Mouse (Mus musculus) monocyte, adult 5-6 weeks (primary cell): ENCODE measurements around the gene Tmem132a. TPM values are rescaled to one million over a fixed set of nuclear protein-coding genes. Genes with fewer than 3 reads are reported as not detected.
A peak's percentile ranks its signal among the peaks of the same experiment; 100 is the strongest.

Source experiments
- ATAC-seq: fragments of 153-309, 156-312 bp; replicated peaks from 2 replicates; pipeline ENCODE4 v1.8.0; 2017; ENCODE audit warnings: mild to moderate bottlenecking; ENCODE audit not compliant: low TSS enrichment, insufficient number of reproducible peaks, severe bottlenecking, poor library complexity, low FRiP score
- total RNA-seq: library from RNA; stranded (forward); fragments of 200-1000, 200-491, 200-594 nt; gene quantifications from 3 replicates; pipeline ENCODE4 v1.2.3, GENCODE M21; 2017

Gene Tmem132a
- 0.58 TPM in 1 of 3 replicates, not detected in the others for total RNA-seq

GRCm38 (mm10) chr19:10869886-10870527, at the start of gene Tmem132a:
TSS of gene Tmem132a (minus strand) at chr19:10869940.
- ATAC-seq, result no peak

GRCm38 (mm10) chr19:10918321-10918991, 48.7 kb upstream of the Tmem132a start:
- no peak for ATAC-seq

GRCm38 (mm10) chr19:10916506-10916905, 46.8 kb upstream of the Tmem132a start:
- ATAC-seq, result no peak

GRCm38 (mm10) chr19:10914870-10915269, 45.1 kb upstream of the Tmem132a start:
- no peak for ATAC-seq

DNA sequence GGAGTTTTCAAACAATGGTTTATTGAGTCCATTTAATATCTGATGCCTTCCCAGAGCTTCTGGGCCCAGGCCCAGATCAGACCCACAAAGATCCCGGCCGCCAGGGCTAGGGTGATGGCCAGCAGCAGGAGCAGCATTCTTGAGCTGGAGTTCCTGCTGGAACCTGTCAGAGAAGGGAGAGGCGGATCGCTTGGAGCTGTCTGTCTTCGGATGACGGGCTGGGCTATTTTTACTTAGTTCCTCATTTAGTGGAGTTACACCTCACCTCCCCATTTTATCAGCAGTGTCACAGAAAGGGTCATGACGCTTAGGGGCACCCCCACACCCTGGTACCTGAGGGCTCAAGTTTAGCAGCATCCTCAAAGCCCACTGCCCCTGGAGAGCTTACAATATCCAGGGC, 44.6 kb upstream of the Tmem132a start:
- ATAC-seq, result peak; percentile 74

- ATAC-seq, result no peak
Observed at GRCm38 (mm10) chr19:10909087-10909721, 39.5 kb upstream of the Tmem132a start.

DNA sequence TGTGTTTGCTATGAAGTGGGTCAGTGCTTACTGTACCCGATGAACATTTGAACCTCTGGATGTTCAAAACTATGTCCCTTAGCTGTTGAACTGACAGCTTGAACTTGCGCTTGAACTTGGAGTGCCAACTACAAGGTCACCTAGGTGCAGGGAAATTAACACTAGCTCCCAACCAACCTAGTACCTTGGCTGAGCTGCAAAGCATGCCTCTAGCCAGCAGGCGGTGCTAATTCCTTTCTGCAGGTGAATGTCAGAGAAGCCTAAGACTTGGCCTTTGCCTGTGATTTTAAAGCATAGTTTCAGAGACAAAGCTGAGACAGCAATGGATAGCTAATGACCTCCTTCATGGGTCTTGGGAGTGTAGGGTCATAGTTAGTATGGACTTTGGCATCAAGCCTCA, 38.2 kb upstream of the Tmem132a start:
- ATAC-seq, result peak; percentile 34; the same call in 1 of the 2 replicates

DNA sequence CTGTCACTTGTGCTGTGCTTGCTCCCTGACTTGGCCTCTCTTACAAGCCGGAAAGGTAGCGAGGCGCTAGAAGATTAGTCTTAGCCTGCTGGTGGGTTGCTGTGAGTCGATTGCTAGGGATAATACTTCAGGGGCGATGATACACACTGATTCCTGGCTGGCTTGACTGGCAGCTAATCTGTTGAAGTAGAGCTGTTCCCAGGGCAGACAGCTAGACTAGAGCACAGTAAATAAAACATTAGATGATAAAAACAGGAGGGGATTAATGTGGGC, 35.9 kb upstream of the Tmem132a start:
- ATAC-seq, result no peak

DNA sequence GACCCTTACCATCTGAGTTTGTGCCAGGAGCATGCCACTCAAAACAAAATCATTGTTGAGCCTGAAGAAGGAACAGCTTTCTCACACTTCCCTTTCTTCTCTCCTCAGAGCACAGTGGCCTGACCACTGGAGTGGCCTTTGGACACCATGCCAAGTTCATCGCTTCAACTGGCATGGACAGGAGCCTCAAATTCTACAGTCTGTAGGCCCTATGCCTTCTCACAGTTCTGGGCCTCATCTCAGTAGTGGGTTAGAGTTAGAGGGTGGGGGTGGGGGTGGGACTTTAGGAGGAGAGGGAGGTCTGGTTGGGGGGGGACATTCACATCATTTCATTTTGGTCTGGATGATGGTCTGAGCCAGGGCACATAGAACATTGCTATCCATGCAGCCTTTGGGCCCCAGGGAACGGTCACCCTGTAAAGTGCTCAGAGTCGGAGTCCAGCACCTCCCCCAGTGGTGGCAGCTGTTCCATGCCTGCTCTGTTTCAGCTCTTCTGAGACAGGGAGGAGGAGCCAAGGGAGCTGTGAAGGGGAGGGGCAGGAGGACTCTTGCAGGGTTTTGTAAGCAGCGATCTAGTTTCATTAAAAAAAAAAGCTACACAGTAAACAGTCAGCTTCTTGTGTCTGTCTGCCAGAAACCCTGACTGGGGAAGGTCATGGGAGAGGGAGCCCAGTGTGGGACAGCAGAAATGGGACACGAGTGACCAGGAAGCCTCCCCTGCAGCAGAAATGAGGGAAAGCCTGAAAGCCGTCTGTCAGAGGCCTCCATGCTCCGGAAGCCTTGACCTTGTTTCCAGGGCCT, 35.4 kb upstream of the Tmem132a start:
- no peak for ATAC-seq

DNA sequence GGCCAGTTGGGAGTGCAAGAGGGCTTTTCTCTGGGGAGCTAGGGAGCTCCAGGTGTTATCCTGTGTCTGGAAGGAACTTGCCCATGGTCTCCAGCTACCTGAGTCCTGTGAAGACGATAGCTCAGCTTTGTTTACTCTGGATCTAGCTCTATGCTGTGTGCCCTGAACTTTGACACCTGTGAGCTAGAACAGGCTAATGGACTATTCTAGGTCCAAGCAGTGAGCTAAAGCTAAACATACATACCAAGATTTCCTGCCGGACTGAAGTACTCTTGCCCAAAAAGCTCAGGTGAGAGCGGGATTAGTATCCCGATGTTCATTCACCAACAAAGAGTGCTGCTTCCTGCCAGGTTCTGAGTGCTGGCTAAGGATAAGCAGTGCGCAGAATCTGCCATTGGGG, 34.8 kb upstream of the Tmem132a start:
- no peak for ATAC-seq

DNA sequence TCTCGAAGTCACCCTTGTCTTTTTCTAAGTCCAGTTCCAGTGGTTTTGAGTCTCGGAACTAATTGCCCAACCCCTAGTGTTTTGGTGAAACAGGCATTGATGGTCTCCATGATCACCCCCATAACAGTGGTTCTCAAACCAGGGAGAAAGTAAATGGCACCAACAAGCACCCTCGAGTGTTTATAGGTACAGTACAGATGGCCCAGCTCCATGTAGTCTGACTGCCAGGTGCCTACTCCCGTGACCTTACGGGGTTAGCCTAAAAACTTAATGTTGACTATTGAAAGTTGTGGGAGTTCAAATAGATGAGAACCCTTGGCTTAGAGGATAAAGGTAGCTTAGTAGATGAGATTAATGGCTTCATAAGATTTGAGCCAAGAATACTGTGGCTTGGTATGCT, 31.3 kb upstream of the Tmem132a start:
- no peak for ATAC-seq

GRCm38 (mm10) chr19:10900315-10900714, 30.6 kb upstream of the Tmem132a start:
- no peak for ATAC-seq

DNA sequence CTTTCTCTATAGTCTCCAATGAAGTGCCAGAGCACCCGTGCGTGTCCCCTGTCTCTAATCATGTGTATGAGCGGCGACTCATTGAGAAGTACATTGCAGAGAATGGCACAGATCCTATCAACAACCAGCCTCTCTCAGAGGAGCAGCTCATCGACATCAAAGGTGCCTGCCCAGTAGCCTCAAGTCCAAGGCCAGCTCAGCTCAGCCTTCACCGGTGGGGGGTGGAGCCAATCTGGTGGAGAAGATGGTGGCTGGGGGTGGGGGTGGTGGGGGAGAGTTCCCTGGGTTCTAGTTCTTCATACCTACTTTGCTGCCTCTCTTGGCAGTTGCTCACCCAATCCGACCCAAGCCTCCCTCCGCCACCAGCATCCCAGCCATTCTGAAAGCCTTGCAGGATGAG, 27.8 kb upstream of the Tmem132a start:
- no peak for ATAC-seq

- ATAC-seq, result no peak
Observed at GRCm38 (mm10) chr19:10896849-10897248, 27.1 kb upstream of the Tmem132a start.

DNA sequence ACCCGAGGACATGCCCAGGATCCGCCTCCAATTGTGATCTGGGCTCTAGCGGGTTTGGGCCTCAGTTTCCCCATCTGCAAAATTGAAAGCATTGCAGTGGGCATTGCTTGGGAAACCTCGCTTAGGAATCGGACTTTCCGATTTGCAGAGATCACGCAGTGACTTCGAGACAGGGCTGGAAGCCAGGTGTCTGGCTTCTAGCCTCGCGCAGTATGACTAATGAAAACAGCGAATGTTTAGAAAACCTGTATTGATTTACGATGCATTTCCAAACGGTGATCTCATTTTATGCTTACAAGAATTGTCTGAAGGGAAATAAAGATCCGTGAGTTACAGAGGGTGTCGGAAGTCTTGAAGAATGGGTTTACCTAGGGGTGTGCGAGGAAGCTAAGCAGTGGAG, 26.0 kb upstream of the Tmem132a start:
- ATAC-seq, result no peak

DNA sequence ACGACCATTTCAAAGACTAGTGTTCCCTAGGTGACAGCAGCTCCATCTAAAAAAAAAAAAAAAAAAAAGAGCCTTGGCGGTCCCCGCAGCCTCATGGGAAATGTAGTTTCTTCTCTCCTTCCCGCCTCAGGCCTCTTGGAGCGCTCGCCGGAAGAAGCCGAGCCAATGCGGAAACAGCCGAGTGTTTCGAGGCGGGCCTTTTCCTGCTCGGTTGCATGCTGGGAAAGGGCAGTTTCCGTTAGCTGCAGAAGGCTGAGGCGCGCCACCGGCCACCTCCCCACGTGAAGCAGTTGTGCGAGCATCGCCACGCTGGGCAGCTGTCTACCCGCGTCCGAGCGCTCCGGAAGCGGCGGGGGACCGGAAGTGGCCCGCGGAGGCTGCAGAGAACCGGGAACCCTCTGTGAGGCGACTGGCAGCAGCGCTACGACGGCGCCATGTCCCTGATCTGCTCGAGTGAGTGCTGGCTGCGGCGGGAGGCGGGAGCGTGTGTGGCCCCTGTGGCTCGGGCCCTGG, 25.3 kb upstream of the Tmem132a start, which contains the start of gene Prpf19:
TSS of gene Prpf19 (plus strand) at position 216 of the 513 bp plus-strand sequence.
- ATAC-seq, result peak; percentile 99

DNA sequence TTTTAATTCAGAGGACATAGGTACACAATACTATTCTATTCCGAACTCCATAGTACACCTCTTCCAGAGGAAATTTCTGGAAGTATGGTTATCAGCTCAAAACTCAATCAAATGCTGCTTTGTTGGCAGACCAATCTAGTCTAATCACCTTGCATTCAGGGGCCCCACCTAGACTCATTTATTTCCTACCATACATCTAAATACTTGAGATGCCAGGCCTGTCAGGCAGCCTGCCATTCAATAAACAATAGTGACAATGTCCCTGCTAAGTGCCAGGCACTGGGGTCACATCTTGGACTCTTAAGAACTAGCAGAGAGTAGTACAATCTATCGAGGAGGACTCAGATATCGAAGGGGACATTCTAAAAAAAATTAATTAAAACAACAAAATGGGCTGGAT, 22.5 kb upstream of the Tmem132a start:
- ATAC-seq, result no peak

- ATAC-seq, result peak; percentile 75
Observed at GRCm38 (mm10) chr19:10881426-10882154, 11.8 kb upstream of the Tmem132a start, which contains the start of gene Tmem109. TSS of gene Tmem109 (minus strand) at chr19:10882001.
